Comparison of ENCODE assay signal across 9 mouse cellular contexts in the genomic region with DNA sequence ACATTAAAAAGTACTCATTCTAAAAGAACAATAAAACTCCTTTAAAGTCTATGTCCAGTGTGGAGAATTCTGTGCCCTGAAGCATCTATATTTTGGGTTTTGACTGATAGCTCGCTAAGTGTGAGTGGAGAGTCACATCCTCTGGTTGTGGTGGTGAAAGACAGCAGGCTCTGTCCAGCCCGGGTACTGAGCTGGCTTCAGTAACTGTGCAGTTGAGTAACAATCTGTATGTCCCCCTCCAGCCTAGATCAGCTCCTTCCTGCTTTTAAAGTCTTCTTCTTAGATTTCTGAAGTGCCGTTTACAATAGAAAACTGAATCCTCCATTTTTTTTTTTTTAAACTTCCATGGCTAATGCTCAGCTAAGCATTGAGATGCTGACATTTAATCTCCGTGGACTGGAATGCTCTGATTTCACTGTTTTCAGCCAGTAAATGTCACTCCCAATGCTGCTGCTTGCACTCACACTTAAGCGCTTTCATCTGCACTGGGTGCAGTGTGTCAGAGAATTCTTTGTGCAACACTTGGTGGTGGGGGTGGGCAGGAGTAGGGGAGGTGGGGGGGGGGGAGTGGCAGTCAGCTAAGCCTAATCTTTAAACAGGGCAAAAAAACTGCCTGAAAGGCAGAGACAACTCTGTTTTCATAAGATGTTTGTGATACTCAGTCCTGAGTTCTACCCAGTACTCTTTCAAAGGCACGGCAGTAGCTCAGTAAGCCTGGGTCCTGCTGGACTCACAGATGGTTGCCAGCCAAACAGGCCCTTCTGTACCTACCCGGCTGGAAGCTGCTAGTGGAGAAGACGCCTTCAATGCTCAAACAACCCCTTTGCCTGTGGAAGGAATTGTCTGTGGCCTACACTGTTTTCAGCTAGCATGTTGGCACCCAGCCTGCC. TPM values are rescaled to one million over a fixed set of nuclear protein-coding genes. Genes with fewer than 3 reads are reported as not detected.
DNase-seq lines count a peak whose midpoint lies in the region; ATAC-seq and TF ChIP-seq lines count a peak whose summit lies in the region.
"Had no signal": no experiment of that assay in that cellular context is flagged by ENCODE, and none has a peak within 500 bp of the region (broad histone marks: within the 10 kb centered on the region; RNA-seq: fewer than 3 reads in every experiment).

No protein-coding gene starts in this region.

- no peak for ATAC-seq in kidney, postnatal 0 days (replicated peaks; ENCODE audit: low FRiP score, low read depth)
- ATAC-seq in embryonic facial prominence, embryonic 13.5 days (ENCODE audit: insufficient number of reproducible peaks, insufficient read depth, low FRiP score, low TSS enrichment, low read depth) = peak; percentile 59
- ATAC-seq in intestine, embryonic 16.5 days = no peak
- no peak for ATAC-seq in neural tube, embryonic 15.5 days (ENCODE audit: low FRiP score)
- ATAC-seq in heart, embryonic 11.5 days (replicated peaks; ENCODE audit: insufficient number of reproducible peaks, low FRiP score, low TSS enrichment) = no peak

- no peaks in the 10 kb centered on the region for H3K27me3 ChIP-seq in kidney, postnatal 0 days (ENCODE audit: insufficient read depth, low read length)
- H3K27me3 ChIP-seq in embryonic facial prominence, embryonic 13.5 days = no peaks in the 10 kb centered on the region
- H3K27me3 ChIP-seq in intestine, embryonic 16.5 days (replicated peaks; ENCODE audit: control insufficient read depth, insufficient read depth, low read length) = no peaks in the 10 kb centered on the region
- H3K27me3 ChIP-seq in neural tube, embryonic 15.5 days (replicated peaks) = no peaks in the 10 kb centered on the region
- no peaks in the 10 kb centered on the region for H3K27me3 ChIP-seq in heart, embryonic 11.5 days (ENCODE audit: control insufficient read depth, insufficient read depth, low read length)
- H3K27me3 ChIP-seq: Patski had no signal

- peak; percentile 71 for DNase-seq in kidney, postnatal 0 days (ENCODE audit: low spot score)
- DNase-seq in kidney, postnatal 10 days = no peak
- DNase-seq in urinary bladder, adult 18-20 months (ENCODE audit: low spot score in 2 of 2) = no peak
- DNase-seq in frontal cortex, postnatal 36 days (ENCODE audit: low spot score in 2 of 2) = no peak

- H3K9me3 ChIP-seq in kidney, postnatal 0 days (replicated peaks; ENCODE audit: low read length) = no peaks in the 10 kb centered on the region
- no peaks in the 10 kb centered on the region for H3K9me3 ChIP-seq in embryonic facial prominence, embryonic 13.5 days
- no peaks in the 10 kb centered on the region for H3K9me3 ChIP-seq in intestine, embryonic 16.5 days (ENCODE audit: control insufficient read depth, low read length)
- H3K9me3 ChIP-seq in neural tube, embryonic 15.5 days (replicated peaks) = no peaks in the 10 kb centered on the region
- no peaks in the 10 kb centered on the region for H3K9me3 ChIP-seq in heart, embryonic 11.5 days (replicated peaks; ENCODE audit: control insufficient read depth, low read length)

- H3K4me2 ChIP-seq in kidney, postnatal 0 days (ENCODE audit: low read length) = no peak overlapping the region
- no peak overlapping the region for H3K4me2 ChIP-seq in embryonic facial prominence, embryonic 13.5 days
- no peak overlapping the region for H3K4me2 ChIP-seq in intestine, embryonic 16.5 days (ENCODE audit: low read depth, low read length)
- no peak overlapping the region for H3K4me2 ChIP-seq in neural tube, embryonic 15.5 days
- H3K4me2 ChIP-seq in heart, embryonic 11.5 days = no peak overlapping the region

- no peak overlapping the region for H3K4me3 ChIP-seq in kidney, postnatal 0 days (replicated peaks; ENCODE audit: low read depth, low read length)
- H3K4me3 ChIP-seq in embryonic facial prominence, embryonic 13.5 days = no peak overlapping the region
- H3K4me3 ChIP-seq in intestine, embryonic 16.5 days (ENCODE audit: low read length) = no peak overlapping the region
- no peak overlapping the region for H3K4me3 ChIP-seq in neural tube, embryonic 15.5 days (replicated peaks)
- no peak overlapping the region for H3K4me3 ChIP-seq in heart, embryonic 11.5 days (ENCODE audit: low read depth, low read length)

- 25% methylated on average over 8 of the region's 8 CpGs for WGBS in kidney, postnatal 0 days
- WGBS in embryonic facial prominence, embryonic 13.5 days = 10% methylated on average over 8 of the region's 8 CpGs
- WGBS in intestine, embryonic 16.5 days = 29% methylated on average over 8 of the region's 8 CpGs
- 47% methylated on average over 8 of the region's 8 CpGs for WGBS in neural tube, embryonic 15.5 days
- WGBS in heart, embryonic 11.5 days (ENCODE audit: insufficient replicate concordance) = 33% methylated on average over 8 of the region's 8 CpGs

- peaks cover 10% of the 10 kb centered on the region for H3K4me1 ChIP-seq in kidney, postnatal 0 days (replicated peaks; ENCODE audit: insufficient read depth, low read length)
- peaks cover 79% of the 10 kb centered on the region for H3K4me1 ChIP-seq in embryonic facial prominence, embryonic 13.5 days
- peaks cover 35% of the 10 kb centered on the region for H3K4me1 ChIP-seq in intestine, embryonic 16.5 days (ENCODE audit: control insufficient read depth, insufficient read depth, low read length)
- peaks cover 28% of the 10 kb centered on the region for H3K4me1 ChIP-seq in neural tube, embryonic 15.5 days
- peaks cover 14% of the 10 kb centered on the region for H3K4me1 ChIP-seq in heart, embryonic 11.5 days (ENCODE audit: control insufficient read depth, insufficient read depth, low read length)

- H3K27ac ChIP-seq in kidney, postnatal 0 days = peak overlapping the region; percentile 77
- peak overlapping the region; percentile 86 for H3K27ac ChIP-seq in embryonic facial prominence, embryonic 13.5 days
- 0 out of 2 replicates have a peak overlapping the region, but pooled peaks have one; percentile 62 for H3K27ac ChIP-seq in intestine, embryonic 16.5 days (ENCODE audit: low read length)
- peak overlapping the region; percentile 28; the same call in 1 of the 2 replicates for H3K27ac ChIP-seq in neural tube, embryonic 15.5 days (replicated peaks)
- H3K27ac ChIP-seq in heart, embryonic 11.5 days (ENCODE audit: low read depth, low read length) = no peak overlapping the region

- no peak for TF ChIP-seq CTCF in kidney, postnatal 0 days (IDR thresholded peaks at IDR 0.05; ENCODE audit: low read depth)

- H3K9ac ChIP-seq in kidney, postnatal 0 days (ENCODE audit: low read depth, low read length) = no peak overlapping the region
- H3K9ac ChIP-seq in embryonic facial prominence, embryonic 13.5 days = no peak overlapping the region
- no peak overlapping the region for H3K9ac ChIP-seq in intestine, embryonic 16.5 days (ENCODE audit: low read depth, low read length)
- H3K9ac ChIP-seq in neural tube, embryonic 15.5 days (replicated peaks) = no peak overlapping the region
- H3K9ac ChIP-seq in heart, embryonic 11.5 days (ENCODE audit: low read depth, low read length) = no peak overlapping the region

- no peaks in the 10 kb centered on the region for H3K36me3 ChIP-seq in kidney, postnatal 0 days (ENCODE audit: insufficient read depth, low read length)
- H3K36me3 ChIP-seq in embryonic facial prominence, embryonic 13.5 days = no peaks in the 10 kb centered on the region
- H3K36me3 ChIP-seq in intestine, embryonic 16.5 days (ENCODE audit: control insufficient read depth, insufficient read depth, low read length) = no peaks in the 10 kb centered on the region
- H3K36me3 ChIP-seq in neural tube, embryonic 15.5 days = no peaks in the 10 kb centered on the region
- H3K36me3 ChIP-seq in heart, embryonic 11.5 days (ENCODE audit: control insufficient read depth, insufficient read depth, low read length) = no peaks in the 10 kb centered on the region

RNA-seq across cellular contexts. Expression of gene Alg14, which starts 52.7 kb away (rescaled TPM):
- polyA plus RNA-seq in kidney, postnatal 0 days (2015; fragmentation: Nextera tagmentation; extraction: Ambion mirVana) = 38.2 and 40.0 TPM in 2 replicates
- polyA plus RNA-seq in embryonic facial prominence, embryonic 13.5 days (2015; fragmentation: Nextera tagmentation; extraction: Ambion mirVana) = 37.0 and 44.5 TPM in 2 replicates
- 39.5 and 41.3 TPM in 2 replicates for polyA plus RNA-seq in intestine, embryonic 16.5 days (2015; fragmentation: Nextera tagmentation; extraction: Ambion mirVana)
- polyA plus RNA-seq in neural tube, embryonic 15.5 days (2015; fragmentation: Nextera tagmentation; extraction: Ambion mirVana) = 37.9 and 46.2 TPM in 2 replicates
- 38.2 and 42.2 TPM in 2 replicates for polyA plus RNA-seq in heart, embryonic 11.5 days (2014; fragmentation: Nextera tagmentation; extraction: Ambion mirVana)
